Mouse (Mus musculus) embryonic fibroblast, embryonic 13.5 days (primary cell): ENCODE measurements around the gene Dnal1.
A peak's percentile ranks its signal among the peaks of the same experiment; 100 is the strongest.

ENCODE experiments used
- CTCF ChIP-seq: IDR thresholded peaks from 2 replicates; pipeline ENCODE4 v1.5.1; 2011; ENCODE audit warnings: mild to moderate bottlenecking, control low read depth, low read length, moderate library complexity, borderline replicate concordance; ENCODE audit not compliant: insufficient read depth
- POLR2A ChIP-seq: IDR thresholded peaks from 2 replicates; pipeline ENCODE4 v1.6.1; 2011; ENCODE audit warnings: low read depth, mild to moderate bottlenecking, control low read depth, low read length, moderate library complexity

GRCm38 (mm10) chr12:84193642-84194399 is 79.7 kb downstream of the Dnal1 start:
- no peak for TF ChIP-seq CTCF
- peak; percentile 92 for TF ChIP-seq POLR2A
